Mouse (Mus musculus) stomach, postnatal 0 days (tissue): ENCODE results near the gene Atp6v1g3.

Source experiments
- CTCF ChIP-seq: IDR thresholded peaks from 2 replicates; pipeline ENCODE4 v1.5.1; 2016; ENCODE audit warnings: antibody characterized with exemption, low read depth, mild to moderate bottlenecking, moderate library complexity
- EP300 ChIP-seq: optimal IDR thresholded peaks from 2 replicates; pipeline ENCODE3; 2016; ENCODE audit warnings: antibody characterized with exemption

DNA sequence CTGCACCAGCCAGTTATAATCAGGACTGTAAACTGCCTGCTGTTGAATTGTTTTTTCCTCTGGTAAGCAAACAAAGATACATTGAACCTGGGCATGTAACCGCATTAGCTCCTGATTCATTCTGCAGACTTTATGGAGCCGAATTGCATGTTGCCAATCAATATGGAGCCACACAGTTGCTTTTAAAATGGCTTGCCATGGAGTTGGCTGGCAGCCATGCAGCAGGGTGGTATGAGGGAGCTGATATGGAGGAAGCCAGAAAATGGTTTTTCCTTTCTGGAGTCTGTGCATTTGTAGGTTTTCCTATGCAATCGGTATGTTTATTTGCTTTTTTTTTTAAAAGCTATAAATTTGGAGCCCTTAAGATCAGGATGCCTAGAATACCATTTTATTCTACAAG is 28.0 kb upstream of the Atp6v1g3 start:
- TF ChIP-seq CTCF (no peak), EP300 (no peak)
